Mouse (Mus musculus) intestine, embryonic 16.5 days (tissue): Measurements from ENCODE around the gene Serpinb9. TPM values are rescaled to one million over a fixed set of nuclear protein-coding genes. Genes with fewer than 3 reads are reported as not detected.

Experiments used
- ATAC-seq: fragments of 200-750 bp; cut with Nextera tagmentation; 2 replicates; pipeline ENCODE4 v1.8.0; 2017; ENCODE audit warnings: moderate TSS enrichment, moderate library complexity
- H3K27ac ChIP-seq: fragments of 300-500 bp; sonication (generic); 2 replicates; pipeline ENCODE4 v1.5.1; 2014; ENCODE audit warnings: mild to moderate bottlenecking, low read length
- H3K27me3 ChIP-seq: fragments of 300-500 bp; sonication (generic); replicated peaks from 2 replicates; pipeline ENCODE4 v1.6.1; 2014; ENCODE audit warnings: low read length, control low read depth, mixed read lengths; ENCODE audit not compliant: control insufficient read depth, insufficient read depth
- H3K36me3 ChIP-seq: fragments of 300-500 bp; sonication (generic); 2 replicates; pipeline ENCODE4 v1.6.1; 2014; ENCODE audit warnings: low read length, control low read depth; ENCODE audit not compliant: control insufficient read depth, insufficient read depth
- H3K4me1 ChIP-seq: fragments of 300-500 bp; sonication (generic); 2 replicates; pipeline ENCODE4 v1.6.1; 2014; ENCODE audit warnings: low read length, control low read depth, mixed read lengths; ENCODE audit not compliant: control insufficient read depth, insufficient read depth
- H3K4me2 ChIP-seq: fragments of 300-500 bp; sonication (generic); 2 replicates; pipeline ENCODE4 v1.6.1; 2014; ENCODE audit warnings: low read depth, low read length, control low read depth
- H3K4me3 ChIP-seq: fragments of 300-500 bp; sonication (generic); 2 replicates; pipeline ENCODE4 v1.5.1; 2014; ENCODE audit warnings: mild to moderate bottlenecking, low read length
- H3K9ac ChIP-seq: fragments of 300-500 bp; sonication (generic); 2 replicates; pipeline ENCODE4 v1.6.1; 2014; ENCODE audit warnings: low read depth, low read length
- H3K9me3 ChIP-seq: fragments of 300-500 bp; sonication (generic); 2 replicates; pipeline ENCODE4 v1.6.1; 2016; ENCODE audit warnings: low read length, control low read depth; ENCODE audit not compliant: control insufficient read depth
- WGBS: fragments of 180-500 bp; shearing (Covaris S2); extraction: QIAGEN DNeasy Blood & Tissue Kit; methylation state at CpG from one replicate; pipeline ENCODE4 v1.1.7; 2014; 5-methylcytosine and 5-hydroxymethylcytosine counted together
- polyA plus RNA-seq: library from polyadenylated mRNA; unstranded; fragments of >200 nt; fragmentation: Nextera tagmentation; extraction: Ambion mirVana; gene quantifications from 2 replicates; pipeline ENCODE4 v1.2.1, GENCODE M21; 2015

Gene Serpinb9
- polyA plus RNA-seq, 1 experiment from 2014 or later, result 7.4 TPM

- 0 out of 2 replicates have a peak, but pooled peaks have one; percentile 26 for ATAC-seq
- H3K9me3 ChIP-seq, result no peaks in the 10 kb centered on the region
- no peak overlapping the region for H3K9ac ChIP-seq
- no peak overlapping the region for H3K4me2 ChIP-seq
- no peaks in the 10 kb centered on the region for H3K36me3 ChIP-seq
- no peak overlapping the region for H3K4me3 ChIP-seq
- H3K27ac ChIP-seq, result no peak overlapping the region
- H3K27me3 ChIP-seq, result no peaks in the 10 kb centered on the region
- 0 out of 2 replicates have a peak, but pooled peaks cover 5% of the 10 kb centered on the region for H3K4me1 ChIP-seq
- WGBS, result 61% methylated on average over 2 of the region's 2 CpGs
Measured at GRCm38 (mm10) chr13:32993894-32994242, 9.2 kb upstream of the Serpinb9 start.

GRCm38 (mm10) chr13:32995051-32995450, 8.0 kb upstream of the Serpinb9 start:
- no peak for ATAC-seq
- 0 out of 2 replicates have a peak, but pooled peaks cover 5% of the 10 kb centered on the region for H3K4me1 ChIP-seq
- 66% methylated on average over 4 of the region's 4 CpGs for WGBS
- no peak overlapping the region for H3K4me3 ChIP-seq
- no peak overlapping the region for H3K27ac ChIP-seq
- no peak overlapping the region for H3K4me2 ChIP-seq
- no peaks in the 10 kb centered on the region for H3K27me3 ChIP-seq
- H3K9me3 ChIP-seq, result no peaks in the 10 kb centered on the region
- H3K36me3 ChIP-seq, result no peaks in the 10 kb centered on the region
- no peak overlapping the region for H3K9ac ChIP-seq

GRCm38 (mm10) chr13:33001341-33001740, 1.7 kb upstream of the Serpinb9 start:
- H3K9me3 ChIP-seq, result no peaks in the 10 kb centered on the region
- H3K9ac ChIP-seq, result no peak overlapping the region
- H3K36me3 ChIP-seq, result no peaks in the 10 kb centered on the region
- WGBS, result 92% methylated on average over 5 of the region's 5 CpGs
- ATAC-seq, result no peak
- H3K27me3 ChIP-seq, result no peaks in the 10 kb centered on the region
- H3K4me3 ChIP-seq, result no peak overlapping the region
- no peak overlapping the region for H3K4me2 ChIP-seq
- no peak overlapping the region for H3K27ac ChIP-seq
- H3K4me1 ChIP-seq, result peaks cover 8% of the 10 kb centered on the region

GRCm38 (mm10) chr13:33003523-33004413, 718 bp downstream of the Serpinb9 start:
- Histone ChIP-seq H3K36me3 (no peaks in the 10 kb centered on the region), H3K9ac (peak overlapping the region; percentile 63), H3K27ac (peak overlapping the region; percentile 88), H3K4me3 (peak overlapping the region; percentile 48), H3K9me3 (no peaks in the 10 kb centered on the region), H3K4me2 (peak overlapping the region; percentile 74), H3K27me3 (no peaks in the 10 kb centered on the region), H3K4me1 (peaks cover 8% of the 10 kb centered on the region)
- ATAC-seq, result peak; percentile 29; the same call in 1 of the 2 replicates
- 60% methylated on average over 9 of the region's 9 CpGs for WGBS

GRCm38 (mm10) chr13:33004414-33005105, 1.5 kb downstream of the Serpinb9 start:
- 11% methylated on average over 12 of the region's 12 CpGs for WGBS
- H3K9me3 ChIP-seq, result no peaks in the 10 kb centered on the region

GRCm38 (mm10) chr13:33005501-33006075, 2.5 kb downstream of the Serpinb9 start:
- Histone ChIP-seq H3K4me2 (no peak overlapping the region), H3K4me1 (peaks cover 8% of the 10 kb centered on the region), H3K9ac (no peak overlapping the region), H3K9me3 (no peaks in the 10 kb centered on the region), H3K27ac (no peak overlapping the region), H3K27me3 (no peaks in the 10 kb centered on the region), H3K4me3 (no peak overlapping the region), H3K36me3 (no peaks in the 10 kb centered on the region)
- no peak; the same call in 1 of the 2 replicates for ATAC-seq
- WGBS, result 50% methylated on average over 2 of the region's 2 CpGs

More at GRCm38 (mm10) chr13:33004414-33005105, 1.5 kb downstream of the Serpinb9 start:
- H3K4me3 ChIP-seq, result peak overlapping the region; percentile 48
- peaks cover 8% of the 10 kb centered on the region for H3K4me1 ChIP-seq
- H3K27me3 ChIP-seq, result no peaks in the 10 kb centered on the region
- no peaks in the 10 kb centered on the region for H3K36me3 ChIP-seq
- H3K27ac ChIP-seq, result peak overlapping the region; percentile 88
- peak overlapping the region; percentile 74 for H3K4me2 ChIP-seq
- H3K9ac ChIP-seq, result peak overlapping the region; percentile 63
- peak; percentile 95 for ATAC-seq

GRCm38 (mm10) chr13:33006555-33006954, 3.5 kb downstream of the Serpinb9 start:
- Histone ChIP-seq H3K9ac (no peak overlapping the region), H3K27me3 (no peaks in the 10 kb centered on the region), H3K9me3 (no peaks in the 10 kb centered on the region), H3K4me2 (no peak overlapping the region), H3K36me3 (no peaks in the 10 kb centered on the region), H3K4me1 (peaks cover 8% of the 10 kb centered on the region), H3K4me3 (no peak overlapping the region), H3K27ac (no peak overlapping the region)
- no peak for ATAC-seq
- 82% methylated on average over 3 of the region's 3 CpGs for WGBS

GRCm38 (mm10) chr13:33012395-33012794, 9.3 kb downstream of the Serpinb9 start:
- Histone ChIP-seq H3K4me1 (no peaks in the 10 kb centered on the region), H3K4me2 (no peak overlapping the region), H3K9ac (no peak overlapping the region), H3K27me3 (no peaks in the 10 kb centered on the region), H3K36me3 (no peaks in the 10 kb centered on the region), H3K27ac (no peak overlapping the region), H3K9me3 (no peaks in the 10 kb centered on the region), H3K4me3 (no peak overlapping the region)
- 73% methylated on average over 1 of the region's 1 CpGs for WGBS
- ATAC-seq, result no peak

GRCm38 (mm10) chr13:33013271-33013670, 10.2 kb downstream of the Serpinb9 start:
- ATAC-seq, result no peak
- H3K9ac ChIP-seq, result no peak overlapping the region
- 46% methylated on average over 2 of the region's 2 CpGs for WGBS
- no peak overlapping the region for H3K4me2 ChIP-seq
- no peaks in the 10 kb centered on the region for H3K27me3 ChIP-seq
- H3K36me3 ChIP-seq, result no peaks in the 10 kb centered on the region
- H3K4me1 ChIP-seq, result no peaks in the 10 kb centered on the region
- no peaks in the 10 kb centered on the region for H3K9me3 ChIP-seq
- H3K27ac ChIP-seq, result no peak overlapping the region
- H3K4me3 ChIP-seq, result no peak overlapping the region
